In the genomic region with DNA sequence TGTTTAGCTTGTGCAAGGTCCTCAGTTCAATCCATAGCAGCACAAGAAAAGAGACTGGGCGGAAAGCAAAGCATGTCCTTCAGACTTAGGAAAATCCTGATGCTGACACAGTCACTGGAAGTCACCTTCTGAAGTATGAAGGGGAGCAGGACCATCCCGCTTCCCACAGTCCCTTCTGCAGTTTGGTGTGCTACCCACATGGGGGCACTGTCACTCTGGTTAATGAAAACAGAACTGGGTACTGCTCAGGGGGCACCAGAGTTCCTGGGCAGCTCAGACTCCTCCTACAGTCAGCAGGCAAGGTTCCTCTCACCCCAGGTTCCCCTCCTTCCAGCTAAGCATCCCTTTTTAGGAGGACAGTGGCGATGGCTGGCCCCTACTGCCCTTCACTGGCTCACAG, we compare ENCODE assay signal across 9 mouse cellular contexts. TPM values are rescaled to one million over a fixed set of nuclear protein-coding genes. Genes with fewer than 3 reads are reported as not detected.
A peak's percentile ranks its signal among the peaks of the same experiment; 100 is the strongest.
DNase-seq lines count a peak whose midpoint lies in the region; ATAC-seq and TF ChIP-seq lines count a peak whose summit lies in the region.
"Had no signal": no experiment of that assay in that cellular context is flagged by ENCODE, and none has a peak within 500 bp of the region (broad histone marks: within the 10 kb centered on the region; RNA-seq: fewer than 3 reads in every experiment).

No protein-coding gene starts in this region.

- 55% methylated on average over 3 of the region's 3 CpGs for WGBS in liver, adult 2 months
- 46% methylated on average over 3 of the region's 3 CpGs for WGBS in liver, embryonic 11.5 days
- 40% methylated on average over 3 of the region's 3 CpGs for WGBS in olfactory bulb, adult 2 months

- TF ChIP-seq CTCF in liver, adult 2 months (IDR thresholded peaks at IDR 0.05; ENCODE audit: low read depth, low read length): peak; percentile 57
- TF ChIP-seq CTCF in olfactory bulb, adult 2 months (IDR thresholded peaks at IDR 0.05; ENCODE audit: insufficient read depth, low read depth, low read length): peak; percentile 49

- no peak overlapping the region for H3K4me3 ChIP-seq in liver, adult 2 months (ENCODE audit: insufficient read depth, low read depth, low read length)
- H3K4me3 ChIP-seq in liver, embryonic 11.5 days (ENCODE audit: low read depth, low read length): no peak overlapping the region
- no peak overlapping the region for H3K4me3 ChIP-seq in olfactory bulb, adult 2 months (ENCODE audit: insufficient read depth, low read depth, low read length)
- H3K4me3 ChIP-seq: heart, embryonic 15.5 days had no signal

- no peak for ATAC-seq in liver, embryonic 11.5 days (replicated peaks; ENCODE audit: low FRiP score)

- peak; percentile 32 for DNase-seq in gastrocnemius, adult 18-20 months (ENCODE audit: low spot score)
- no peak for DNase-seq in gastrocnemius, adult 8-10 months (ENCODE audit: low spot score in 2 of 2)
- DNase-seq in liver, adult 2 months (ENCODE audit: extremely low read depth, low read depth, low spot score): no peak
- DNase-seq in liver, embryonic 11.5 days (ENCODE audit: low spot score): no peak
- DNase-seq in R1 (ENCODE audit: low read depth, low spot score): peak; percentile 72
- DNase-seq in forelimb bud, embryonic 11.5 days (ENCODE audit: low read depth, low spot score): peak; percentile 49
- DNase-seq in gastrocnemius, postnatal 36 days: no peak

- H3K79me2 ChIP-seq in liver, adult 2 months (ENCODE audit: control insufficient read depth, insufficient read depth, low read length): no peaks in the 10 kb centered on the region

- H3K4me1 ChIP-seq in liver, adult 2 months (ENCODE audit: control insufficient read depth, insufficient read depth, low read length): no peaks in the 10 kb centered on the region
- no peaks in the 10 kb centered on the region for H3K4me1 ChIP-seq in liver, embryonic 11.5 days (replicated peaks; ENCODE audit: control insufficient read depth, insufficient read depth, low read length)
- H3K4me1 ChIP-seq in olfactory bulb, adult 2 months (ENCODE audit: control insufficient read depth, insufficient read depth, low read length): peaks cover 28% of the 10 kb centered on the region

- H3K9ac ChIP-seq in liver, adult 2 months (ENCODE audit: low read depth, low read length): no peak overlapping the region
- no peak overlapping the region for H3K9ac ChIP-seq in liver, embryonic 11.5 days (ENCODE audit: low read depth, low read length)
- H3K9ac ChIP-seq: heart, embryonic 15.5 days had no signal

- no peaks in the 10 kb centered on the region for H3K9me3 ChIP-seq in liver, embryonic 11.5 days (ENCODE audit: control insufficient read depth, low read length)
- H3K9me3 ChIP-seq: heart, embryonic 15.5 days had no signal

- no peak for TF ChIP-seq POLR2A in liver, adult 2 months (IDR thresholded peaks at IDR 0.05; ENCODE audit: extremely low read depth, insufficient read depth, low read length)
- TF ChIP-seq POLR2A in olfactory bulb, adult 2 months (IDR thresholded peaks at IDR 0.05; ENCODE audit: insufficient read depth, low read depth, low read length): no peak

- H3K27ac ChIP-seq in liver, adult 2 months (replicated peaks; ENCODE audit: insufficient read depth, low read depth, low read length): no peak overlapping the region
- no peak overlapping the region for H3K27ac ChIP-seq in liver, embryonic 11.5 days (ENCODE audit: low read depth, low read length)
- no peak overlapping the region for H3K27ac ChIP-seq in olfactory bulb, adult 2 months (ENCODE audit: insufficient read depth, low read depth, low read length)
- H3K27ac ChIP-seq: heart, embryonic 15.5 days had no signal

- H3K4me2 ChIP-seq in liver, embryonic 11.5 days: no peak overlapping the region
- H3K4me2 ChIP-seq: heart, embryonic 15.5 days had no signal

- intact Hi-C loops in gastrocnemius, postnatal 36 days (cut with DNase I): loop anchor here (5.0 kb wide), 1 partner anchor 118 kb away; no protein-coding TSS in a partner anchor

- H3K27me3 ChIP-seq in liver, adult 2 months (ENCODE audit: control insufficient read depth, insufficient read depth, low read length): no peaks in the 10 kb centered on the region
- H3K27me3 ChIP-seq in liver, embryonic 11.5 days (replicated peaks; ENCODE audit: control insufficient read depth, insufficient read depth, low read length): no peaks in the 10 kb centered on the region
- H3K27me3 ChIP-seq: heart, embryonic 15.5 days had no signal

- H3K36me3 ChIP-seq in liver, adult 2 months (ENCODE audit: control insufficient read depth, insufficient read depth, low read length): no peaks in the 10 kb centered on the region
- H3K36me3 ChIP-seq in liver, embryonic 11.5 days (ENCODE audit: control insufficient read depth, insufficient read depth, low read length): no peaks in the 10 kb centered on the region
- H3K36me3 ChIP-seq: heart, embryonic 15.5 days had no signal

RNA-seq across cellular contexts. Expression of a gene that starts 30.9 kb away (rescaled TPM):
- under 1 TPM in 1 of 2 experiments, not detected in 1; 0.19 TPM for total RNA-seq in gastrocnemius, adult 18-20 months (2021)
- total RNA-seq in gastrocnemius, adult 8-10 months (2022): under 1 TPM in 1 of 4 experiments, not detected in 3; 0.12 TPM
- not detected in 2 replicates for total RNA-seq in liver, adult 2 months (2014; rRNA removed)
- not detected in 2 replicates for polyA plus RNA-seq in liver, adult 2 months (2012; rRNA removed)
- polyA plus RNA-seq in liver, embryonic 11.5 days (2014; fragmentation: Nextera tagmentation; extraction: Ambion mirVana): 0.19 TPM in 1 of 2 replicates, not detected in the other
- polyA plus RNA-seq in olfactory bulb, adult 2 months (2012; ENCODE audit: insufficient read depth, insufficient read length, low replicate concordance, missing spikeins): not detected in 2 replicates
- under 1 TPM in 1 of 2 experiments, not detected in 1; 0.10 TPM for total RNA-seq in gastrocnemius, postnatal 36 days (2021)

RNA-seq across cellular contexts. Expression of a gene that starts 35.2 kb away (rescaled TPM):
- 1 to 10 TPM; 3.0 to 3.8 TPM for total RNA-seq in gastrocnemius, adult 18-20 months (2021)
- 1 to 10 TPM; 3.7 to 5.0 (median 4.1) TPM for total RNA-seq in gastrocnemius, adult 8-10 months (2022)
- total RNA-seq in liver, adult 2 months (2014; rRNA removed): 3.6 and 6.9 TPM in 2 replicates
- 23.3 and 24.9 TPM in 2 replicates for polyA plus RNA-seq in liver, adult 2 months (2012; rRNA removed)
- polyA plus RNA-seq in liver, embryonic 11.5 days (2014; fragmentation: Nextera tagmentation; extraction: Ambion mirVana): 11.7 and 11.9 TPM in 2 replicates
- polyA plus RNA-seq in olfactory bulb, adult 2 months (2012; ENCODE audit: insufficient read depth, insufficient read length, low replicate concordance, missing spikeins): not detected in 2 replicates
- 1 to 10 TPM; 3.4 to 4.2 TPM for total RNA-seq in gastrocnemius, postnatal 36 days (2021)

RNA-seq across cellular contexts. Expression of a gene that starts 51.9 kb away (rescaled TPM):
- total RNA-seq in gastrocnemius, adult 18-20 months (2021): 1 to 10 TPM; 1.5 TPM
- 1 to 10 TPM in 3 of 4 experiments, under 1 TPM in 1; 0.75 to 1.2 (median 1.1) TPM for total RNA-seq in gastrocnemius, adult 8-10 months (2022)
- not detected in 2 replicates for total RNA-seq in liver, adult 2 months (2014; rRNA removed)
- 0.02 TPM in 1 of 2 replicates, not detected in the other for polyA plus RNA-seq in liver, adult 2 months (2012; rRNA removed)
- 1.1 and 1.2 TPM in 2 replicates for polyA plus RNA-seq in liver, embryonic 11.5 days (2014; fragmentation: Nextera tagmentation; extraction: Ambion mirVana)
- polyA plus RNA-seq in olfactory bulb, adult 2 months (2012; ENCODE audit: insufficient read depth, insufficient read length, low replicate concordance, missing spikeins): not detected in 2 replicates
- total RNA-seq in gastrocnemius, postnatal 36 days (2021): 1 to 10 TPM; 1.3 to 2.8 TPM

Comparison
In these comparisons a context has a peak if more than half of its experiments do, and no peak if none do; other contexts are left out.
1. DNase-seq: peak in gastrocnemius, adult 18-20 months (single experiment), R1 (single experiment) and forelimb bud, embryonic 11.5 days (single experiment); none in gastrocnemius, adult 8-10 months (0 of 2), liver, adult 2 months (single experiment), liver, embryonic 11.5 days (single experiment) and gastrocnemius, postnatal 36 days (0 of 2).